Mouse (Mus musculus): ENCODE results near the gene Armh3. TPM values are rescaled to one million over a fixed set of nuclear protein-coding genes. Genes with fewer than 3 reads are reported as not detected.

Gene Armh3
- polyA plus RNA-seq, 1 experiment: not detected

- H3K4me1 ChIP-seq (ENCODE audit: control insufficient read depth, insufficient read depth, low read length): peaks cover under 1% of the 10 kb centered on the region; the same call in 1 of the 2 replicates
- WGBS: 55% methylated on average over 8 of the region's 8 CpGs
Observed at GRCm38 (mm10) chr19:46026567-46026966, 28.3 kb upstream of the Armh3 start.

DNA sequence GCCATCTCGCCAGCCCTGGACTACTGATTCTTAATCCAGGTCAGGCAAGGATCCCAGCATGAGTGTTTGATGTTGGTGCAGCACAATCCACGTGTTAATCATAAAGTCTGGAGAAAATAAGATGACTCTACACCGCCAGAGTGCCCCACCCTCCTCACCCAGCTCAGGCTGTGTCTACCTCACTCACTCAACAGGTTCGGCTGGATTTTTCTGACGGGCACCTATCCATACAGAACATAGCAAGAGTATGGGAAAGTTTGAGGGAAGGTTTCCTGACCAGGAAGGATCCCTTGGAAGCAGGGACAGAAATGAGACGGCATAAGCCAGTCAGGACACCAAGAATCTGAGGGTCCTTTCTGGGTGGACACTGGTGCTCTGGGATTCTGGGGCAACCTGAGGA lies 26.7 kb upstream of the Armh3 start:
- no peaks in the 10 kb centered on the region for H3K4me1 ChIP-seq (ENCODE audit: control insufficient read depth, insufficient read depth, low read length)
- no peak overlapping the region for H3K4me3 ChIP-seq (ENCODE audit: insufficient read depth, low read depth, low read length)
- no peak overlapping the region for H3K27ac ChIP-seq (ENCODE audit: insufficient read depth, low read depth, low read length)
- WGBS: 78% methylated on average over 6 of the region's 6 CpGs
- TF ChIP-seq CTCF (IDR thresholded peaks at IDR 0.05; ENCODE audit: insufficient read depth, low read depth, low read length): no peak
- no peak for TF ChIP-seq POLR2A (IDR thresholded peaks at IDR 0.05; ENCODE audit: insufficient read depth, low read depth, low read length)

More at GRCm38 (mm10) chr19:46026567-46026966, 28.3 kb upstream of the Armh3 start:
- TF ChIP-seq POLR2A (IDR thresholded peaks at IDR 0.05; ENCODE audit: insufficient read depth, low read depth, low read length) (no peak), CTCF (IDR thresholded peaks at IDR 0.05; ENCODE audit: insufficient read depth, low read depth, low read length) (no peak)
- H3K4me3 ChIP-seq (ENCODE audit: insufficient read depth, low read depth, low read length): no peak overlapping the region
- H3K27ac ChIP-seq (ENCODE audit: insufficient read depth, low read depth, low read length): no peak overlapping the region

- no peak for TF ChIP-seq CTCF (IDR thresholded peaks at IDR 0.05; ENCODE audit: insufficient read depth, low read depth, low read length)
- TF ChIP-seq POLR2A (IDR thresholded peaks at IDR 0.05; ENCODE audit: insufficient read depth, low read depth, low read length): no peak
- 85% methylated on average over 2 of the region's 2 CpGs for WGBS
Observed at GRCm38 (mm10) chr19:46016023-46016422, 17.7 kb upstream of the Armh3 start.

GRCm38 (mm10) chr19:46014572-46015178 lies 16.4 kb upstream of the Armh3 start:
- H3K4me1 ChIP-seq (ENCODE audit: control insufficient read depth, insufficient read depth, low read length): no peaks in the 10 kb centered on the region
- 40% methylated on average over 12 of the region's 12 CpGs for WGBS
- H3K27ac ChIP-seq (ENCODE audit: insufficient read depth, low read depth, low read length): no peak overlapping the region
- no peak overlapping the region for H3K4me3 ChIP-seq (ENCODE audit: insufficient read depth, low read depth, low read length)
- TF ChIP-seq CTCF (IDR thresholded peaks at IDR 0.05; ENCODE audit: insufficient read depth, low read depth, low read length) (peak; percentile 88), POLR2A (IDR thresholded peaks at IDR 0.05; ENCODE audit: insufficient read depth, low read depth, low read length) (no peak)

More at GRCm38 (mm10) chr19:46016023-46016422, 17.7 kb upstream of the Armh3 start:
- no peak overlapping the region for H3K4me3 ChIP-seq (ENCODE audit: insufficient read depth, low read depth, low read length)
- H3K27ac ChIP-seq (ENCODE audit: insufficient read depth, low read depth, low read length): no peak overlapping the region
- H3K4me1 ChIP-seq (ENCODE audit: control insufficient read depth, insufficient read depth, low read length): no peaks in the 10 kb centered on the region

GRCm38 (mm10) chr19:46005680-46006079 lies 7.4 kb upstream of the Armh3 start:
- WGBS: 89% methylated on average over 7 of the region's 7 CpGs
- no peak overlapping the region for H3K4me3 ChIP-seq (ENCODE audit: insufficient read depth, low read depth, low read length)
- peaks cover 15% of the 10 kb centered on the region for H3K4me1 ChIP-seq (ENCODE audit: control insufficient read depth, insufficient read depth, low read length)
- no peak for TF ChIP-seq POLR2A (IDR thresholded peaks at IDR 0.05; ENCODE audit: insufficient read depth, low read depth, low read length)
- no peak for TF ChIP-seq CTCF (IDR thresholded peaks at IDR 0.05; ENCODE audit: insufficient read depth, low read depth, low read length)
- no peak overlapping the region for H3K27ac ChIP-seq (ENCODE audit: insufficient read depth, low read depth, low read length)

GRCm38 (mm10) chr19:46004814-46005466 lies 6.7 kb upstream of the Armh3 start:
- WGBS: 83% methylated on average over 17 of the region's 17 CpGs
- Histone ChIP-seq H3K27ac (ENCODE audit: insufficient read depth, low read depth, low read length) (no peak overlapping the region), H3K4me1 (ENCODE audit: control insufficient read depth, insufficient read depth, low read length) (peaks cover 15% of the 10 kb centered on the region), H3K4me3 (ENCODE audit: insufficient read depth, low read depth, low read length) (no peak overlapping the region)
- TF ChIP-seq POLR2A (IDR thresholded peaks at IDR 0.05; ENCODE audit: insufficient read depth, low read depth, low read length): no peak
- no peak for TF ChIP-seq CTCF (IDR thresholded peaks at IDR 0.05; ENCODE audit: insufficient read depth, low read depth, low read length)

GRCm38 (mm10) chr19:46003371-46004226 lies 5.3 kb upstream of the Armh3 start, which contains the start of gene Hps6:
Gene Hps6 (plus strand): TSS chr19:46003508.
- WGBS: 4% methylated on average over 70 of the region's 70 CpGs
- TF ChIP-seq POLR2A (IDR thresholded peaks at IDR 0.05; ENCODE audit: insufficient read depth, low read depth, low read length) (no peak), CTCF (IDR thresholded peaks at IDR 0.05; ENCODE audit: insufficient read depth, low read depth, low read length) (no peak)
- Histone ChIP-seq H3K4me1 (ENCODE audit: control insufficient read depth, insufficient read depth, low read length) (peaks cover 15% of the 10 kb centered on the region), H3K27ac (ENCODE audit: insufficient read depth, low read depth, low read length) (no peak within 1 kb of the TSS), H3K4me3 (ENCODE audit: insufficient read depth, low read depth, low read length) (peak within 1 kb of the TSS; percentile 51)

- TF ChIP-seq POLR2A (IDR thresholded peaks at IDR 0.05; ENCODE audit: insufficient read depth, low read depth, low read length): no peak
- no peak for TF ChIP-seq CTCF (IDR thresholded peaks at IDR 0.05; ENCODE audit: insufficient read depth, low read depth, low read length)
- no peak overlapping the region for H3K4me3 ChIP-seq (ENCODE audit: insufficient read depth, low read depth, low read length)
- H3K27ac ChIP-seq (ENCODE audit: insufficient read depth, low read depth, low read length): no peak overlapping the region
- WGBS: 80% methylated on average over 9 of the region's 9 CpGs
- H3K4me1 ChIP-seq (ENCODE audit: control insufficient read depth, insufficient read depth, low read length): peaks cover 15% of the 10 kb centered on the region
Observed at GRCm38 (mm10) chr19:46002279-46002678, 4.0 kb upstream of the Armh3 start.

Measured in olfactory bulb, adult 2 months (tissue).